Mouse (Mus musculus): ENCODE data around the gene Emc10. TPM values are rescaled to one million over a fixed set of nuclear protein-coding genes. Genes with fewer than 3 reads are reported as not detected.

Emc10 gene
- polyA plus RNA-seq, 1 experiment, result 111 TPM

DNA sequence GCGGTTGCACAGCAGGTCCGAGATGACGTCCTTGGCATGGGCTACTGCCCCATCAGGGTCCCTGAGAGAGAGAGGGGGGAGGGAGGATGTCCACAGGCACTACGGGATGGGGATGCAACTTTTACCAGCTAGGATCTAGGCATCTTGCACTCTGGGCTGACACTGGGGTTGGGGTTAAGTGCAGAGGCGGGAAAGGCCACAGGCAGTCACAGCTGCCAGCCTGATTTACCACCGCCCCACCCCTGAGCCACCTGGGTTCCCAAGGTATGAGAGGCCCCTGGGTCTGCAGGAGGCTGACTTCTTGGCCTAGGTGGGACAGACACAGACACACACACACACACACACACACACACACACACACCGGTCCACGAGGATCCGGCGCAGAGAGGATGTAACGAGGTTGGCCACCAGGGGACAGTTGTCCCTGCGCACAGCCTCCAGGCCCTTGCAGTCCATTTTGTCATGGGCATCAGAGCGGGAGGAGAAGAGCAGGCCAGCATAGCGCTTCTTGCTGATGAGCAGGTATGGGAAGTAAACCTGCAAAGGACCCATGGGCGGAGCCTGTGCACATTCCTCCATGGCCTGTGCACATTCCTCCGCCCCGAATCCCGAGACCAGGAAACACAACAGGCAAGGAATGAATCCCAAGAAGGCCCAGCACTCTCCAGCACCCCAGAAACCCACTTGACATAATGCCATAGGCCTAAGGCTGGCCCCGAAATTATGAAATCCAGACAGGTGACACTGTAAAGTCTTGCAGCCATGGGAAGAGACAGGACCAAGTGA is 38.5 kb upstream of the Emc10 start:
- Histone ChIP-seq H3K27ac (ENCODE audit: insufficient read depth, low read length) (no peak overlapping the region), H3K4me1 (ENCODE audit: control insufficient read depth, insufficient read depth, low read length) (no peaks in the 10 kb centered on the region), H3K4me3 (ENCODE audit: insufficient read depth, low read length) (no peak overlapping the region)
- TF ChIP-seq POLR2A (IDR thresholded peaks at IDR 0.05; ENCODE audit: low read depth, low read length), result no peak
- TF ChIP-seq CTCF (IDR thresholded peaks at IDR 0.05; ENCODE audit: borderline replicate concordance, insufficient read depth, low read length), result no peak

DNA sequence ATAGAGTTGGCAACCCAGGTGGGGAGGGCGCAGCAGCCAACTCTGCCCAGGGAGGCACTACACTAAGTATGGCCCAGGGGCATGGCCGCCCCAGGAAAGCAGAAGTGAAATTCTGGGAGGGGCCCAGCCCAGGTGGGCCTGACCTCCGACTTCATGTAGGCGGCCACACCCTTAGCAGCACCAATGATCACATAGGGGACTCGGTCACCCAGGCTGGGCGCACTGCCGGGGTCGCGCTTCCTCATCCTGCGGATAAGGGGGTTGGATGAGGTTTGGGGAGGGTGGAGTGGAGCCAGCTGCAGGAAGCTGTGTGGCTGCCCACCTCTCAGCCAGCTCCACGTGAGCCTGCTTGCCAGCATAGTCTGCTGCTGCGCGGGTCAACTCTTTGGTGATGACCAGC is 37.9 kb upstream of the Emc10 start:
- no peak overlapping the region for H3K27ac ChIP-seq (ENCODE audit: insufficient read depth, low read length)
- no peaks in the 10 kb centered on the region for H3K4me1 ChIP-seq (ENCODE audit: control insufficient read depth, insufficient read depth, low read length)
- TF ChIP-seq CTCF (IDR thresholded peaks at IDR 0.05; ENCODE audit: borderline replicate concordance, insufficient read depth, low read length) (no peak), POLR2A (IDR thresholded peaks at IDR 0.05; ENCODE audit: low read depth, low read length) (no peak)
- no peak overlapping the region for H3K4me3 ChIP-seq (ENCODE audit: insufficient read depth, low read length)

GRCm38 (mm10) chr7:44533746-44534045 is 37.4 kb upstream of the Emc10 start:
- Histone ChIP-seq H3K4me1 (ENCODE audit: control insufficient read depth, insufficient read depth, low read length) (no peaks in the 10 kb centered on the region), H3K4me3 (ENCODE audit: insufficient read depth, low read length) (no peak overlapping the region), H3K27ac (ENCODE audit: insufficient read depth, low read length) (no peak overlapping the region)
- TF ChIP-seq CTCF (IDR thresholded peaks at IDR 0.05; ENCODE audit: borderline replicate concordance, insufficient read depth, low read length) (no peak), POLR2A (IDR thresholded peaks at IDR 0.05; ENCODE audit: low read depth, low read length) (no peak)

GRCm38 (mm10) chr7:44532918-44533745 is 36.8 kb upstream of the Emc10 start:
- Histone ChIP-seq H3K4me3 (ENCODE audit: insufficient read depth, low read length) (no peak overlapping the region), H3K27ac (ENCODE audit: insufficient read depth, low read length) (no peak overlapping the region), H3K4me1 (ENCODE audit: control insufficient read depth, insufficient read depth, low read length) (no peaks in the 10 kb centered on the region)
- no peak for TF ChIP-seq POLR2A (IDR thresholded peaks at IDR 0.05; ENCODE audit: low read depth, low read length)
- no peak for TF ChIP-seq CTCF (IDR thresholded peaks at IDR 0.05; ENCODE audit: borderline replicate concordance, insufficient read depth, low read length)

- H3K4me3 ChIP-seq (ENCODE audit: insufficient read depth, low read length), result no peak within 1 kb of the TSS
- TF ChIP-seq POLR2A (IDR thresholded peaks at IDR 0.05; ENCODE audit: low read depth, low read length), result no peak
- no peak for TF ChIP-seq CTCF (IDR thresholded peaks at IDR 0.05; ENCODE audit: borderline replicate concordance, insufficient read depth, low read length)
- H3K27ac ChIP-seq (ENCODE audit: insufficient read depth, low read length), result no peak within 1 kb of the TSS
- no peaks in the 10 kb centered on the region for H3K4me1 ChIP-seq (ENCODE audit: control insufficient read depth, insufficient read depth, low read length)
These were observed 35.8 kb upstream of the Emc10 start, which contains the start of gene Spib for GRCm38 (mm10) chr7:44531946-44532732. Gene Spib, minus strand, starts transcription at chr7:44532071.

GRCm38 (mm10) chr7:44531207-44531606 is 34.9 kb upstream of the Emc10 start:
- H3K4me3 ChIP-seq (ENCODE audit: insufficient read depth, low read length), result no peak overlapping the region
- TF ChIP-seq POLR2A (IDR thresholded peaks at IDR 0.05; ENCODE audit: low read depth, low read length) (no peak), CTCF (IDR thresholded peaks at IDR 0.05; ENCODE audit: borderline replicate concordance, insufficient read depth, low read length) (no peak)
- H3K27ac ChIP-seq (ENCODE audit: insufficient read depth, low read length), result no peak overlapping the region
- no peaks in the 10 kb centered on the region for H3K4me1 ChIP-seq (ENCODE audit: control insufficient read depth, insufficient read depth, low read length)

GRCm38 (mm10) chr7:44530507-44530906 is 34.2 kb upstream of the Emc10 start:
- H3K27ac ChIP-seq (ENCODE audit: insufficient read depth, low read length), result no peak overlapping the region
- TF ChIP-seq CTCF (IDR thresholded peaks at IDR 0.05; ENCODE audit: borderline replicate concordance, insufficient read depth, low read length), result no peak
- TF ChIP-seq POLR2A (IDR thresholded peaks at IDR 0.05; ENCODE audit: low read depth, low read length), result no peak
- no peak overlapping the region for H3K4me3 ChIP-seq (ENCODE audit: insufficient read depth, low read length)
- 0 out of 2 replicates have a peak, but pooled peaks cover under 1% of the 10 kb centered on the region for H3K4me1 ChIP-seq (ENCODE audit: control insufficient read depth, insufficient read depth, low read length)

GRCm38 (mm10) chr7:44529518-44529917 is 33.2 kb upstream of the Emc10 start:
- no peak for TF ChIP-seq POLR2A (IDR thresholded peaks at IDR 0.05; ENCODE audit: low read depth, low read length)
- no peak for TF ChIP-seq CTCF (IDR thresholded peaks at IDR 0.05; ENCODE audit: borderline replicate concordance, insufficient read depth, low read length)
- 0 out of 2 replicates have a peak, but pooled peaks cover 5% of the 10 kb centered on the region for H3K4me1 ChIP-seq (ENCODE audit: control insufficient read depth, insufficient read depth, low read length)
- no peak overlapping the region for H3K4me3 ChIP-seq (ENCODE audit: insufficient read depth, low read length)
- H3K27ac ChIP-seq (ENCODE audit: insufficient read depth, low read length), result no peak overlapping the region

All from embryonic fibroblast, embryonic 13.5 days (primary cell).